Mouse (Mus musculus) testis, adult 2 months (tissue): ENCODE measurements around the gene Mapk9.

Experiments used
- CTCF ChIP-seq: fragments of 200-500 bp; IDR thresholded peaks from 2 replicates; pipeline ENCODE4 v1.5.1; 2012; ENCODE audit warnings: low read depth, mild to moderate bottlenecking, inconsistent platforms, low read length, moderate library complexity; ENCODE audit not compliant: control insufficient read depth, insufficient read depth, insufficient replicate concordance
- POLR2A ChIP-seq: fragments of 200-500 bp; IDR thresholded peaks from 2 replicates; pipeline ENCODE4 v1.6.1; 2012; ENCODE audit warnings: low read depth, mild to moderate bottlenecking, inconsistent platforms, low read length, moderate library complexity; ENCODE audit not compliant: control insufficient read depth

- no peak for TF ChIP-seq CTCF
- no peak for TF ChIP-seq POLR2A
These were observed 25.6 kb upstream of the Mapk9 start for GRCm38 (mm10) chr11:49820928-49821327.
